Mouse (Mus musculus) C2C12 (cell line): ENCODE results near the gene Lrrc73.

Source experiments
- CTCF ChIP-seq: IDR thresholded peaks from one replicate; pipeline ENCODE4 v1.5.1; 2011; ENCODE audit not compliant: control insufficient read depth, insufficient read depth, insufficient read length
- MAX ChIP-seq: IDR thresholded peaks from one replicate; pipeline ENCODE4 v1.6.1; 2011; ENCODE audit warnings: mild to moderate bottlenecking, control low read depth
- MYOG ChIP-seq: IDR thresholded peaks from one replicate; pipeline ENCODE4 v1.6.1; 2011; ENCODE audit not compliant: control insufficient read depth, insufficient read length; ENCODE audit errors: extremely low read depth
- USF1 ChIP-seq: IDR thresholded peaks from one replicate; pipeline ENCODE4 v1.6.1; 2011; ENCODE audit warnings: low read depth, mild to moderate bottlenecking, control low read depth, moderate library complexity

DNA sequence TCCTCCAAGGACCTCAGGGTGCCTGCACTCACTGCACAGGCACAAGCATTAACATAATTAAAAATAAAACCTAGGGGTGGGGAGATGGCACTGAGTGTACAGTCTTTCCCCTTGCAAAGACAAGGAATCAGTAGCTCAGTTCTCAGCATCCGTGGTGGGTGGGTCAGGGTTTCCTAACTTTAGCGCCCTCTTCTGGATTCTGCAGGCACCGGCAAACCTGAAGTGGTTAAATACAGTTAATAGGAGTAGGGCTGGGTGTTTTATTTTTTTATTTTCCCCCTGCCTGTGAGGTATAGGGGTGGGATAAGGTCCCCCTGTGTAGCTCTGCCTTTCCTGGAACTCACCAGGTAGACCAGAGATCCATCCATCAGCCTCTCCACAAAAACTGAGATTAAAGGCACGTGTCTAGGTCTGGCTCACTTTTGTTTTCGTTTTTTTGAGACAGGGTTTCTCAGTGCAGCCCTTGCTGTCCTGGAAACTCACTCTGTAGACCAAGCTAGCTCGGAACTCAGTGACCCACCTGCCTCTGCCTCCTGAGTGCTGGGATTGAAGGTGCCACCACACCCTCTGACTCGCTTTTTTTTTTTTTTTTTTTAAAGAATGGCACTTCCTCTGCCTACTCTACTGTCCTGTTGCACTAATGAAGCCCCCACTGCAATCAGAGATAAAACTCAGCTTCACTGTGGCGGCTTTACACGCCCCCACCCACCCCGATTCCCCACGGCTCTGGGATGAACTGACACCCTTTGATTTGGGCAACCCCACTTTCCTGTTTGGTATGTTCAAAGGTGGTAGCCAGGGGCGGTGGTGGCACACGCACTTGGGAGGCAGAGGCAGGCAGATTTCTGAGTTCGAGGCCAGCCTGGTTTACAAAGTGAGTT is 520 bp upstream of the Lrrc73 start:
- TF ChIP-seq CTCF: no peak
- TF ChIP-seq MYOG: no peak
- TF ChIP-seq USF1: no peak
- TF ChIP-seq MAX: no peak
